Mouse (Mus musculus) stomach, postnatal 0 days (tissue): ENCODE results near the gene Calm3. TPM values are rescaled to one million over a fixed set of nuclear protein-coding genes. Genes with fewer than 3 reads are reported as not detected.
"Not testable (repeated sequence)": the region's sequence is repeated elsewhere in the genome, so short reads cannot be mapped to it uniquely, and the experiment has no call there.

Experiments
- ATAC-seq: fragments of 200-750 bp; cut with Nextera tagmentation; 2 replicates; pipeline ENCODE4 v1.8.0; 2017; ENCODE audit not compliant: low FRiP score, low TSS enrichment
- DNase-seq: peaks from one replicate; pipeline ENCODE4 v3.0.0-alpha.2; 2016; ENCODE audit warnings: low spot score
- H3K27ac ChIP-seq: fragments of 300-500 bp; sonication (generic); replicated peaks from 2 replicates; pipeline ENCODE4 v1.5.1; 2014; ENCODE audit warnings: mild to moderate bottlenecking, control low read depth
- H3K27me3 ChIP-seq: fragments of 300-500 bp; sonication (generic); 2 replicates; pipeline ENCODE4 v1.6.1; 2014; ENCODE audit warnings: low read length; ENCODE audit not compliant: control insufficient read depth, insufficient read depth
- H3K36me3 ChIP-seq: fragments of 300-500 bp; sonication (generic); 2 replicates; pipeline ENCODE4 v1.6.1; 2014; ENCODE audit warnings: low read length, mixed read lengths; ENCODE audit not compliant: control insufficient read depth, insufficient read depth
- H3K4me1 ChIP-seq: fragments of 300-500 bp; sonication (generic); replicated peaks from 2 replicates; pipeline ENCODE4 v1.6.1; 2014; ENCODE audit warnings: antibody characterized with exemption; ENCODE audit not compliant: control insufficient read depth, insufficient read depth
- H3K4me2 ChIP-seq: fragments of 300-500 bp; sonication (generic); replicated peaks from 2 replicates; pipeline ENCODE4 v1.6.1; 2014; ENCODE audit warnings: low read depth, mild to moderate bottlenecking, control low read depth, moderate library complexity
- H3K4me3 ChIP-seq: fragments of 300-500 bp; sonication (generic); 2 replicates; pipeline ENCODE4 v1.5.1; 2014; ENCODE audit warnings: low read depth, low read length, control low read depth
- H3K9ac ChIP-seq: fragments of 300-500 bp; sonication (generic); 2 replicates; pipeline ENCODE4 v1.6.1; 2014; ENCODE audit warnings: mild to moderate bottlenecking, low read length, control low read depth, mixed read lengths
- H3K9me3 ChIP-seq: fragments of 300-500 bp; sonication (generic); 2 replicates; pipeline ENCODE4 v1.6.1; 2016; ENCODE audit warnings: low read length; ENCODE audit not compliant: control insufficient read depth
- CTCF ChIP-seq: IDR thresholded peaks from 2 replicates; pipeline ENCODE4 v1.5.1; 2016; ENCODE audit warnings: antibody characterized with exemption, low read depth, mild to moderate bottlenecking, moderate library complexity
- EP300 ChIP-seq: optimal IDR thresholded peaks from 2 replicates; pipeline ENCODE3; 2016; ENCODE audit warnings: antibody characterized with exemption
- WGBS: fragments of 180-500 bp; shearing (Covaris S2); extraction: QIAGEN DNeasy Blood & Tissue Kit; methylation state at CpG from one replicate; pipeline ENCODE4 v1.1.7; 2014; 5-methylcytosine and 5-hydroxymethylcytosine counted together
- polyA plus RNA-seq: library from polyadenylated mRNA; unstranded; fragments of >200 nt; fragmentation: Nextera tagmentation; extraction: Ambion mirVana; gene quantifications from 2 replicates; pipeline ENCODE4 v1.2.1, GENCODE M21; 2015

Calm3 gene
- polyA plus RNA-seq, 1 experiment from 2014 or later = 49.1 TPM

DNA sequence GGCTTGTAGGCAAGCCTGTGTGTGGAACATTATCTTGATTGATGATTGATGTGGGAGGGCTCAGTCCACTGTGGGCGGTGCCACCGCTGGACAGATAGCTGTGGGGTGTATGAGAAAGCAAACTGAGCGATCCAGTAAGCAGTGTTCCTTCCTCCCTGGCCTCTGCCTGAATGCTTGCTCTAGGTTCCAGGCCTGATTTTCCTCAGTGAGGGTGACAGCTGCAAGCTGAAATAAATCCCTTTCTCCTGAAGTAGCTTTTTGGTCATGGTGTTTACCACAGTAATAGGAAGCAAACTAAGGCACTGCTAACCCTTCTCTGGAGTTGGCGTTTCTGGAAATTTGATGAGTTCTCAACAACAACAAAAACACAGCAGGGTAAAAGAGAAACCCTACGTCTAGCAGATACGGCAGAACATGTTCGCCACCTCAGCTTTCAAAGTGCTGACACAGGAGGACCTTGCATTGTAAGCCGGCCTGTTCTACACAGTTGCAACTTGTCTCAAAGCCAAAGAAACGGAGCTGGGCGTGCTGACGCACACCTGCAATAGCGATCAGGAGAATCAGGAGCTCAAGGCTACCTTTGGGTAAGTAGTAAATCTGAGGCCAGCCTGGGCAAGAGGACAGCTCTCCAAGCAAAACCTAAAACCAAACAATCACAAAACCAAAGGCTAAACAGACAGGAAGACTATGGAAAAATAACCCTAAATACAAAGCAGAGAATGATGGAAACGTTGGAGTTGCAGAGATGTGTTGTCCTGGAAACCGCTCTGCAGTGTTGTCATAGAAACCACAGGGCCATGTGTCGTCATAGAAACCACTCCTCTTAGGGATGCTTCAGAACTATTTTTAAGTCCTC lies 32.7 kb upstream of the Calm3 start:
- H3K36me3 ChIP-seq = no peaks in the 10 kb centered on the region
- 52% methylated on average over 15 of the region's 15 CpGs for WGBS
- H3K4me2 ChIP-seq = no peak overlapping the region
- no peak overlapping the region for H3K4me3 ChIP-seq
- no peaks in the 10 kb centered on the region for H3K4me1 ChIP-seq
- no peak for TF ChIP-seq EP300
- TF ChIP-seq CTCF = no peak
- no peak overlapping the region for H3K27ac ChIP-seq
- DNase-seq (no peak), ATAC-seq (no peak)
- H3K9me3 ChIP-seq = no peaks in the 10 kb centered on the region
- H3K9ac ChIP-seq = no peak overlapping the region
- H3K27me3 ChIP-seq = no peaks in the 10 kb centered on the region

DNA sequence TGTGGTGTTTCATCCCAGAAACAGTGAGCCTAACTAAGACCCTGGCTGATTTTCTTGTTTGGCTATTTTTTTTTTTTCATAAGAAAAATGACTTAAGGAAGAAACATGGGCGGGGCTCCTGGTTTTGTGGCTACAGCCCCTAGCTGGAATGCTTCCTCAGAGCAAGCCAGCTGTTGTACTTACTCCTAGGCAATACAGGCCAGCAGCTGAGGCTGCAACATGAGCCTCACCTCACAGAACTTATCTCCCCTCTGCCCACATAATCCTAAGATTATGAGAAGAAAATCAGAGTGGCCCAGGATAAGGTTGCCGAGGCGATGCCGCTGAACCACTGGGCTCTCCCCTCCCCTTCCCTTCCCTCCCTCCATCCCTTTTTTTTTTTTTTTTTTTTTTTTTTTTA lies 31.8 kb upstream of the Calm3 start:
- Histone ChIP-seq H3K4me2 (no peak overlapping the region), H3K9ac (no peak overlapping the region)
- 68% methylated on average over 4 of the region's 4 CpGs for WGBS

GRCm38 (mm10) chr7:16953776-16954175 lies 29.9 kb upstream of the Calm3 start:
- H3K9ac ChIP-seq, H3K4me3 ChIP-seq, H3K27ac ChIP-seq, DNase-seq, ATAC-seq, H3K4me2 ChIP-seq, H3K27me3 ChIP-seq, H3K9me3 ChIP-seq, H3K36me3 ChIP-seq, H3K4me1 ChIP-seq: not testable (repeated sequence)
- WGBS = 64% methylated on average over 2 of the region's 2 CpGs

More for the DNA sequence above, 31.8 kb upstream of the Calm3 start:
- H3K4me1 ChIP-seq = no peaks in the 10 kb centered on the region
- H3K9me3 ChIP-seq = no peaks in the 10 kb centered on the region
- no peak overlapping the region for H3K4me3 ChIP-seq
- DNase-seq = no peak
- no peak overlapping the region for H3K27ac ChIP-seq
- H3K36me3 ChIP-seq = no peaks in the 10 kb centered on the region
- H3K27me3 ChIP-seq = no peaks in the 10 kb centered on the region
- ATAC-seq = no peak
- TF ChIP-seq CTCF (no peak), EP300 (no peak)

DNA sequence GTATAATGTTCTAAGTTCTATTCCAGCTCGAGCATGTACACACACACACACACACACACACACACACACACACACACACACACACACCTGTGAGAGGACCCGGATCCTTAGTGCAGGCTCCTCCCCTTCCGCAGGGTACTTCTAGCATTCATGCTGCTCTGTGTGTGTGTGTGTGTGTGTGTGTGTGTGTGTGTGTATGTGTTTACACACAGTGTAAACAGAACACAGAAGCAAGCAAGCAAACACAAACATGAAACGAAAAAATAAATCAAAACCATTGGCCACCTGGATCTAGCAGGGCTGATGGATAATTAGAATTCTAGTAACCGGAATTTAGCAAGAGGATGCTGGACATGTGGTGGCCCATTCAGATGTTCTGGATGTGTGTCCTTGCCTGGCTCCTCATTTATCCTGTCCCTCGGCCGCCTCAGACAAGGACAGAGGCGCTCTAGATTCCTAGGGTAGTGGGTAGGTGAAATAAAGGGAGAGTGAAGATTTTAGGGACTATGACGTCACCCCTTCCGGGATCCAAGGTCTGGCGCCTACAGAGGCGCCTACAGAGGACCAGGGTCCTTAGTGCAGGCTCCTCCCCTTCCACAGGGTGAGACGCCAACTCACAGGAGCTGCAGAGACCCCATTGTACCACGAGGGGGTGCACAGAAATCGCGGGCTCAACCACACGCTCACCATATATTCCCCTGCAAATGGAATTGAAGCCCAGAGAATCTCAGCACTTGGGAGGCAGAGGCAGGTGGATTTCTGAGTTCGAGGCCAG lies 27.1 kb upstream of the Calm3 start:
- Histone ChIP-seq H3K4me3 (no peak overlapping the region), H3K27me3 (no peaks in the 10 kb centered on the region), H3K4me2 (no peak overlapping the region), H3K36me3 (no peaks in the 10 kb centered on the region), H3K27ac (no peak overlapping the region), H3K4me1 (peaks cover 8% of the 10 kb centered on the region), H3K9ac (no peak overlapping the region), H3K9me3 (no peaks in the 10 kb centered on the region)
- no peak for TF ChIP-seq EP300
- peak; percentile 87 for TF ChIP-seq CTCF
- DNase-seq (peak; percentile 84), ATAC-seq (peak; percentile 80)
- WGBS = 20% methylated on average over 18 of the region's 18 CpGs

- Histone ChIP-seq H3K27ac (no peak overlapping the region), H3K4me2 (peak overlapping the region; percentile 51), H3K4me1 (peaks cover 8% of the 10 kb centered on the region), H3K9ac (no peak overlapping the region; the same call in 1 of the 2 replicates), H3K36me3 (no peaks in the 10 kb centered on the region), H3K4me3 (peak overlapping the region; percentile 13; the same call in 1 of the 2 replicates), H3K27me3 (no peaks in the 10 kb centered on the region), H3K9me3 (no peaks in the 10 kb centered on the region)
- TF ChIP-seq EP300 (no peak), CTCF (peak; percentile 97)
- 10% methylated on average over 29 of the region's 29 CpGs for WGBS
- DNase-seq (peak; percentile 86), ATAC-seq (peak; percentile 47; the same call in 1 of the 2 replicates)
Measured at GRCm38 (mm10) chr7:16949908-16950841, 26.3 kb upstream of the Calm3 start.
